Mouse (Mus musculus) neutrophil, adult 5-6 weeks (primary cell): Measurements from ENCODE around the gene Itgae. TPM values are rescaled to one million over a fixed set of nuclear protein-coding genes. Genes with fewer than 3 reads are reported as not detected.
"Not testable (repeated sequence)": the region's sequence is repeated elsewhere in the genome, so short reads cannot be mapped to it uniquely, and the experiment has no call there.

Experiments
- ATAC-seq: fragments of 151-379, 151-347 bp; 2 replicates; pipeline ENCODE4 v1.8.0; 2017; ENCODE audit warnings: mild to moderate bottlenecking, moderate TSS enrichment; ENCODE audit not compliant: insufficient number of reproducible peaks, poor library complexity, low FRiP score, severe bottlenecking; ENCODE audit errors: extremely low read depth
- total RNA-seq: library from RNA; stranded (forward); fragments of 200-1000 nt; gene quantifications from 2 replicates; pipeline ENCODE4 v1.2.3, GENCODE M21; 2017

Gene Itgae
- total RNA-seq, 1 experiment from 2014 or later = 8.5 TPM

DNA sequence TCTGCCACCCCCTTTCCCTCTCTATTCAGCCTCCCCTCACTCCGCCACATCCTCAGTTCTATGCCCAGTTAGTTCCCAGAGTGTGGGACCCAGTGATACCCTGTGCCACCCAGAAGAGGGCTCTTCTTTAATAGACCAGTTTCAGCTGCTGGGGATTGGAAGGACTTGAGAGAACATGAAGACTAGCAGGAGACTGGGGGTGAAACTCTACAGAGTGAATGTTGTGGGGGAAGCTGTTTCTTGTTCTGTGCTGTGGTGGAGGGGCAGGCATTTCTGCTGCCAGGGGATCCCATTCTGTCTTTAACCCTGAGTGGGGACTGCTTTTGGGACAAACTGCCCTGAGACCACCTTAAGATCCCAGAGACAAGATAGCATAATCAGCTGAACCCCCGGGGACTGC, 443 bp downstream of the Itgae start:
- no peak for ATAC-seq

- ATAC-seq = no peak
These were observed 1.7 kb downstream of the Itgae start for GRCm38 (mm10) chr11:73092057-73092456.

DNA sequence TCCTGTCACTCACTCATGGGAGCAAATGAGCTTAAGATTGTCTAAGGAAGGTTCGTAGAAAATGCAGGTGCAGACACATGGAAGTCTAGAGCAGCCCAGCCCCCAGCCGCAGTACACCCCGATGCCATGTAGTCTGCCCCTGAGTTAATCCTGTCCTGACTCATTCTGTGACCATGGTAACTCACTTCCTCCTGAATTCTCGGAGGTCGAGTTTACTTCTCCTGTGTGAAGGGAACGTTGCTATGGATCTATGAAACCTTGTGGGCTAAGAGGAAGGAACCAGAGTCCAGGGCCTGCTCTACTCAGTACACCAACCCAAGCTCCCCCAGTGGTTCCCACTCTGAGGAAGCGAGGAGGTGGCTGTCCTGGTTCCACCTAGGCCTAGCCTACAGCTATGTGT, 2.5 kb downstream of the Itgae start:
- no peak for ATAC-seq

DNA sequence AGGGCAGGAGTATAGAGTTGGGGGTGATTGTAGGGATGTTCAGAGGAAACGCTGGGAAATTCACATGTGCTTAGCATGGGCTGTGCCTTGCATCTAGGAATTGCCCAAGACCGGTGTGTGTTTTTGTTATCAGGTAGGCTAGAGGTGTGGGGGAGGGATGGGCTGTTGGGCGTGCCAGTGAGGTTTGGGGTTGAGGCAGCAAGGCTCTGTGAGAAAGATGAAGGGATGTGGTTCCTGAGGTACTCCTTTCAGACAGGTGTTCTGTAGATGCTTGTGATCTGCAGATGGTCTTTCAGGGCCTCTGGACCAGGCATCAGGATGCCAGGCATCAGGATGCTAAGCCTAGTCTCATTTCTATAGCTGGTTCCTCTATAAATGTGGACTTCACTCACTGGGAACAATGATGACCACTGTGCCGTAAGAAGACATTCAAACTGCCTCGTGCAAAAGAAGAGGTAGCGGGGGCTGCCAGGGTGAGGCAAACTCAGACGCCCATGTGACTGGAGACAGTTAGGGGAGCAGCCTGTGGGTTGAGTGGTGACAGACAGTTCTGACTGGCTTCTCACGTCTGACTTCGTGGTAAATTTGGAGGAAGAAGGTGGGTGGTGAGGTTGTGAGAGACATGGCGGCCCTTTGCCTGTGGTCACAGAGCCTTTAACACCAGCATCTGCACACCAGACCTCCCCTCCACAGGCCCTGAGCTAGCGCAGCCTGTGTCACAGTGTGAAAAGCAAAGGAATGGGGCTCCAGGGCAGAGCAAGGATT, 4.0 kb downstream of the Itgae start:
- ATAC-seq = no peak

- no peak for ATAC-seq
These were observed 8.5 kb downstream of the Itgae start for GRCm38 (mm10) chr11:73098860-73099259.

- ATAC-seq = no peak
These were observed 9.8 kb downstream of the Itgae start for GRCm38 (mm10) chr11:73099976-73100750.

- ATAC-seq = no peak
These were observed 10.9 kb downstream of the Itgae start for GRCm38 (mm10) chr11:73101308-73101707.

DNA sequence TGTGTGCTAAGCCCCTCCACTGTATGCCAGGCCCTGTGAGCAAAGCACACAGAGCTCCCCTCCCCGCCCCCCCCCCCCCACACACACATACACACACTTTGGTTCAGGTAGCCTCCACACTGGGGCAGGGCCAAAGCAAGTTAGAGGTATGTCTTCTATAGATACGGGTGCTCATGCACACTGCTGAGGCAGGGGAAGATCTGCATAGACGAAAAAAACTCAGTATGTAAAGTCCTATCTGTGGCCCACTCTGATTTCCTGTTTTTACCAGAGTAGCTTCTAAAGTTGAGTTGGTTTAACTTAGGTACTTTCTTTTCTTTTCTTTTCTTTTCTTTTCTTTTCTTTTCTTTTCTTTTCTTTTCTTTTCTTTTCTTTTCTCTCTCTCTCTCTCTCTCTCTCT, 14.9 kb downstream of the Itgae start:
- no peak for ATAC-seq

DNA sequence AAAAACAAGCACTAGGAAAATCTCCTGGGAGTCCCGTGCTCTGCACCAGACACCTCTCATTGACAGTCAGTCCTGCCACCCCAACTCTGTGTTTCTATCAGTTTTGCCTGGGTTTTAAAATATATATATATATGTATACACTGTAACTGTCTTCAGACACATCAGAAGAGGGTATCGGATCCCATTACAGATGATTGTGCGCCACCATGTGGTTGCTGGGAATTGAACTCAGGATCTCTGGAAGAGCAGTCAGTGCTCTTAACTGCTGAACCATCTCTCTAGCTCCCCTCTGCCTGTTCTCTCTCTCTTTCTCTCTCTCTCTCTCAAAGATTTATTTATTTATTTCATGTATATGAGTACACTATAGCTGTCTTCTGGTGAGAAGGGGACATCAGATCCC, 17.0 kb downstream of the Itgae start:
- ATAC-seq = not testable (repeated sequence)

GRCm38 (mm10) chr11:73108195-73108897, 18.0 kb downstream of the Itgae start:
- no peak for ATAC-seq

- ATAC-seq = no peak
These were observed 18.7 kb downstream of the Itgae start for GRCm38 (mm10) chr11:73108898-73109625.

DNA sequence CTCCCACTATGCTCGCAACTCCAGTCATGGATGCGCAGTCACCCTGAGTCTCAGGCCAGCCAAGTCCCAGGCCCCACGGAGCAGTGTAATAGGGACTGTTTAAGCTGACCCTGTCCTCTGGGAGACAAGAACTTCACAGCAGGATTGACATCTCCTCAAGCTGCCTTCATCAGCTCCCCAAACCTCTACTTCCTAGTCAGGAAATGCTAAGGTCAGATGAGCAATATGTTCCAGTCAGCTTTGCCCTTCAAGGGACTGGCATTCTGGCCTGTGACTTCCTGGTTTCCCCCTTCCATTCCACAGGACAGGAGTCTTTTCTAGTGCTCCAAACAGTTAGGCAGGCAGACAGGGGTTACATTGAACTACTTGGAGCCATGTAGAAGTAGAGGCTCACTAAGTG, 19.6 kb downstream of the Itgae start:
- no peak for ATAC-seq

DNA sequence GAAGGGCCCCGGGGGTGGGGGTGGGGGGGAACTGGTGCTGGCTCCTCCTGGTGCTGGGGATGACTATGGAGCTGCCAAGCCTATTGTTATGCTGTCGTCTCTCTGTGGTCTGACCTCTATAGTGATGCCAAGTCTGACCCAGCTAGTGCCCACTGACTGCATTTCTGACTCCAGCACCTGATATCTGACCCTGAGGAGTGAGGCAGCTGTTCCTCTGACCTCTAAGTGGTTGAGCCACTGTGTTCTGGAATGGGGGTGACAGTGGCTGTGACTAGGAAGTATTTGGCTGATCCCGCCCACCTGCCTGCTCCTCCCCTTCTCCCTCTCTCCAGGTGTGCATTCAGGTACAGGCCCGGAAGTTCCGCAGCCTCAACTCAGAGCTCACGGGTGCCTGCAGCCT, 21.0 kb downstream of the Itgae start:
- no peak for ATAC-seq

- ATAC-seq = no peak
These were observed 36.1 kb downstream of the Itgae start for GRCm38 (mm10) chr11:73126495-73126894.

DNA sequence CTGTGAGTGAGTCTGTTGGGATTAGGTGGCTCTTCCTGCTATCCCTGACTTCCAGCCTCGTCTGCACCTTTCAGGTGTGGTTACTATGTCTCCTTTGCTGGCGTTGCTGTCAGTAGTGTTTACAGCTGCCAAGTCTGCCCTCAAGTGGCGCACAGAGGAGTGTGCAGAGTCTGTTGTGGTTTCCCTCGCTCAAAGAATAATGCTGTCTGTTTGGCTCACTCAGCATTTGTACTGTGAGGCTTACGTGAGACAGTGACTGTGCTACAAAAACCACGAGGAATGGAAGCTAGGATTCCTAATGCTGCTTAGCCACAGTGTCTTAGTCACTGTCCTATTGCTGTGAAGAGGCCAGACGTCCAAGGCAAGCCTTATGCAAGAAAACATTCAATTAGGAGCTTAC, 40.6 kb downstream of the Itgae start:
- peak; percentile 35; the same call in 1 of the 2 replicates for ATAC-seq

GRCm38 (mm10) chr11:73132999-73133398, 42.6 kb downstream of the Itgae start:
- ATAC-seq = peak; percentile 24; the same call in 1 of the 2 replicates

GRCm38 (mm10) chr11:73134222-73134621, 43.8 kb downstream of the Itgae start:
- no peak for ATAC-seq

DNA sequence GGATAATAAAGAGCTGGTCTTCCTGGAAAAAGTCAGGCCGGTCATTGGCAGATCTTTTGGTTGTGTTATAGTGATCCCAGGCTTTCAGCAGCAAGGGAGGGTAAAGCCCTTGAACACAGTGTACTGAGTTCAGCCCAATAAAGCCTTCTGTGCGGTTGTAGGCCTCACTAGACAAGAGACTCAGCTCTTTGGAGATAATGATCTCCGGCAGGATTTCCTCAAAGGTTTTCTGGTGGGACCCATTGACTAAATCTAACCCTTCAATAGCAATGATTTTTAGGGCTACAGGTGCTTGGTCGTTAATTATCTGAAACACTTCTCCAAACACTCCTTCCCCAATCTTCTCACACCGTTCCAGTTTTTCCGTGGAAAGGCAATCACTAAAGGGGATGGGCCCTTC, 46.2 kb downstream of the Itgae start:
- ATAC-seq = no peak

DNA sequence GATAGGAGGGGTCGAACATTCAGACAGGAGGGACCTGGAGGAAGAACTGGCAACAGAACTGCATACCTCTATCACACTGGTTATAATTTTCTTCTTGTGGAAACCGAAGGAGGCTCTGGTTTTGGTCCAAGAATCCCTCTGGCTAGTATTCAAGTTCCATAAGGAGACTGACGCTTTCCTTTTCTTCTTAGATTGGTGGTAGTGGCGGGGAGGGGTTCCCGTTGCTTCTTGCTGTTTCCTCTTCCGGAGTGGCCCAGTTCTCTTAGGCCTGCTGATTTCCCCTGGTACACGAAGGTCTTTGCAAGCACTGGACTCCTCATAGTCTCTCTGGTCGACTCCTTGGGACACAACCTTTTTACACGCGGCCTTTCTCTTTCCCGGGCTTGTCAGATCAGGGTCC, 46.7 kb downstream of the Itgae start:
- ATAC-seq = no peak
